Mouse (Mus musculus): ENCODE data around the gene Cryl1. TPM values are rescaled to one million over a fixed set of nuclear protein-coding genes. Genes with fewer than 3 reads are reported as not detected.
A peak's percentile ranks its signal among the peaks of the same experiment; 100 is the strongest.

The Cryl1 gene
- polyA plus RNA-seq, 1 experiment from 2014 or later = 9.2 TPM

DNA sequence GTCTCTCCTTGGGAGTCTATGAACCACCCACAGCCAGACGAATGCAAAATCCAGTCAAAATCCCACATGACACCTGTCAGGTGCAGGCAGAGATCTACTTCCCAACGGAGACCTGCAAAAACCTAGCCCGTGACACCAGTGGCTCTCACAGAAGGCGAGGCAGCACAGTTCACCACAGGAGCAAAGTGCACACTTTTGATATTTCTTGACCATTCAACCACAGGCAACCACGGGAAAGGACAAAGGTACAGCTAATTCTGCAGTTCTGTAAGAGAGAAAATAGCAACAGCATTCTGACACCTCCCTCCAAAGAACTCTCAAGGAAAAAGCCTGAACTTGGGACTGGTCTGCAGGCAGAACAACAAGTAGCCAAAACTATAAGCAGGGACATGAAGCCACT lies 1.1 kb downstream of the Cryl1 start:
- ATAC-seq (replicated peaks) = no peak
- WGBS = 88% methylated on average over 5 of the region's 5 CpGs
- H3K27ac ChIP-seq = no peak overlapping the region

DNA sequence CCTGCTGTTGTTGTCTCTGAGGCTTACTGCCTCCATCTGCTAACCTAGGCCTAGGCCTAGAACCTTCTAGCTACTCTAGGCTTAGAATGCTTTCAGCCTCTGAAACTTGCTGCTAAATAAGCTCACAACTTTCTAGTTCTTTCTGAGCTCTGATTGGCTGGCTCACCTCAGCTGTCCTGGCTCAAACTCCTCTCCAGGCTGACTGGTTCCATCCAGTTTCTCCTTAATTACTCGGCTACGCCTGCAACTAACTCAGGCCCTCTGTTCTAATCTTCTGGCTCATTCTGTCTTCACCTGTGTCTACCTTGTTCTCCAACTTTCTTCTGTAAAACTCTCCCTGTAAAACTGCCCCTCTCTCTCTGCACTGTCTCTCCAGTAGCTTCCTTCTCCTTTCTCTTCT lies 2.9 kb downstream of the Cryl1 start:
- no peak for ATAC-seq (replicated peaks)
- Histone ChIP-seq H3K9me3 (no peaks in the 10 kb centered on the region), H3K27ac (no peak overlapping the region)

More for the DNA sequence above, 1.1 kb downstream of the Cryl1 start:
- H3K9ac ChIP-seq = no peak overlapping the region
- H3K4me1 ChIP-seq = peaks cover 7% of the 10 kb centered on the region
- H3K9me3 ChIP-seq = no peaks in the 10 kb centered on the region
- no peaks in the 10 kb centered on the region for H3K36me3 ChIP-seq (replicated peaks)
- no peak overlapping the region for H3K4me3 ChIP-seq
- no peak overlapping the region for H3K4me2 ChIP-seq
- H3K27me3 ChIP-seq (replicated peaks) = no peaks in the 10 kb centered on the region

DNA sequence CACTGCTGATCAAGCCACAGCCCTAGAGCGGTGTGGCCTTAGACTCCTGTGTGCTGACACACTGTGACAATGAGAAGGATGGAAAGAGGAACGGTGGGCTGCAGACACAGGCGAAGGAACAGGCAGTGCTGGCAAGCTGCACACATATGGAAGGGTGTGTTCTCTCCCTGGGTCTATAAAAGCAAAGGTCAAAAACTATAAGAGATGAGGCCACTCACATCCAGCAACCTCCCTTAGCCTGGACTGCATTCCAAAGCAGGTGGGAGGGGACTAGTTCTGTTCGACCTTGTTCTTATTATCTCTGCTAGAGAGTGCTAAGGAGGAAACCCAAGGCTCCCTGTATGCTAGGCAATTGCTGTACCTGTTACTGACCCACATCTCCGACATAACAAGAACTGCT lies 6.1 kb downstream of the Cryl1 start:
- Histone ChIP-seq H3K27me3 (replicated peaks) (no peaks in the 10 kb centered on the region), H3K27ac (no peak overlapping the region), H3K4me1 (no peaks in the 10 kb centered on the region), H3K4me3 (no peak overlapping the region), H3K36me3 (replicated peaks) (no peaks in the 10 kb centered on the region), H3K9ac (no peak overlapping the region), H3K9me3 (no peaks in the 10 kb centered on the region), H3K4me2 (no peak overlapping the region)
- WGBS = 77% methylated on average over 5 of the region's 5 CpGs
- ATAC-seq (replicated peaks) = no peak

More for the DNA sequence above, 2.9 kb downstream of the Cryl1 start:
- Histone ChIP-seq H3K4me2 (no peak overlapping the region), H3K27me3 (replicated peaks) (no peaks in the 10 kb centered on the region), H3K4me1 (peaks cover 7% of the 10 kb centered on the region), H3K9ac (no peak overlapping the region), H3K36me3 (replicated peaks) (no peaks in the 10 kb centered on the region), H3K4me3 (no peak overlapping the region)
- 91% methylated on average over 2 of the region's 2 CpGs for WGBS

DNA sequence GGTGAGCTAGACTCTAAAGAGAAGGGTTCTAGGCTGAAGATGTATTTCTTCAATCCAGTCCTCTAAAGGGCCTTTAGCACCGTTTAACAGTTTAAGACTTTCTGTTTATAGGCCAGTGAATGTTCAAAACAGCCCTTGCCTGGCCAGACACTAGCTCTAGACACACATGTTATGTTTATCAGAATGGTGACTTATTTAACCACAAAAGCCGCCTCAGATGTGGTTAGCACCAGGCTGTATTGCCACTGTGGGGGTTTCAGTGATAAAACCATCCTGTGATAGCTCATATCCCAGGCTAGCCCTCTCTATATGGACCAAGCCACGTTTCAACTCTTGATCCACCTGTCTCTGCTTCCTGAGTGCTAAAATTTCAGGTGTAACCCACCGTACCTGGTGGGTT lies 6.7 kb downstream of the Cryl1 start:
- H3K4me1 ChIP-seq = no peaks in the 10 kb centered on the region
- no peaks in the 10 kb centered on the region for H3K9me3 ChIP-seq
- ATAC-seq (replicated peaks) = no peak
- no peak overlapping the region for H3K27ac ChIP-seq
- no peak overlapping the region for H3K4me3 ChIP-seq
- 79% methylated on average over 4 of the region's 4 CpGs for WGBS
- H3K9ac ChIP-seq = no peak overlapping the region
- no peaks in the 10 kb centered on the region for H3K36me3 ChIP-seq (replicated peaks)
- H3K27me3 ChIP-seq (replicated peaks) = no peaks in the 10 kb centered on the region
- H3K4me2 ChIP-seq = no peak overlapping the region

DNA sequence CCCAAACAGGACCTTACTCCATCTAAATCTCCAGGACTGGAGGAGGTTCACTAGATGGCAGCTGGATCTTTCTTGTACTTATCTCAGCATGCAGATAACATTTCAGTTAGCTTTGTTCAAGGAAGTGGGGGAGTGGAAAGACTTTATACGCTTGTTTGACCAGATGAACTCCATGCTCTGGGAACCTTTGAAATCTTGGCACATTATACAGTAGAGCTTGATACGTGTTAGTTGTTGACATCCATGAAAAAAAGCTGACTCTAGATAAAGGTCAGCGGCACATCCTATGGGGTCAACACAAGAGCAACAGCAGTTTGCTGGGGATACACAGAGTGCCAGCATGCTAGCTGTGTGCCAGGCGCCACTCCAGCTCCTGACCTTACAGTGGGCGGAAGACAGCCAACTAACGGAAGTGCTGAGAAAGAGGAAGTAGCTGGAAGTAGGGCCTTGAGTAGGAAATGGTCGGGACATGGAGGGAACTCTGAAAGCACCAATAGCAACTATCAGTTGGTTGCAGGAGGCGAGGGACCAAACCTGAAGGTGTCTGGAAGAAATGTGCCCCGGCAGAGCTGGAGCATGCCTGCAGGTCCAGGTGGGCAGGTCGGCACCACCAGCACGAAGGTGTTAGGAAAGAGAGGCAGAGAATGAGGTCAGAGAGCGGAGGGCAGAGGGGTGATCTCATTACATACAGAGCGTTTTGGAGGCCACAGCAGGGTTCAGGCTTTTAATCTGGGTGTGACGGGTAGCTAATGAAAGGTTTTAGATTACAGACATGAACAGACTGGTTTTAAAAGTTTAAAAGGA lies 11.4 kb downstream of the Cryl1 start:
- Histone ChIP-seq H3K36me3 (replicated peaks) (no peaks in the 10 kb centered on the region), H3K4me1 (no peaks in the 10 kb centered on the region), H3K9ac (no peak overlapping the region), H3K27ac (no peak overlapping the region), H3K27me3 (replicated peaks) (no peaks in the 10 kb centered on the region), H3K4me2 (no peak overlapping the region), H3K9me3 (no peaks in the 10 kb centered on the region), H3K4me3 (no peak overlapping the region)
- WGBS = 74% methylated on average over 14 of the region's 14 CpGs
- ATAC-seq (replicated peaks) = no peak

DNA sequence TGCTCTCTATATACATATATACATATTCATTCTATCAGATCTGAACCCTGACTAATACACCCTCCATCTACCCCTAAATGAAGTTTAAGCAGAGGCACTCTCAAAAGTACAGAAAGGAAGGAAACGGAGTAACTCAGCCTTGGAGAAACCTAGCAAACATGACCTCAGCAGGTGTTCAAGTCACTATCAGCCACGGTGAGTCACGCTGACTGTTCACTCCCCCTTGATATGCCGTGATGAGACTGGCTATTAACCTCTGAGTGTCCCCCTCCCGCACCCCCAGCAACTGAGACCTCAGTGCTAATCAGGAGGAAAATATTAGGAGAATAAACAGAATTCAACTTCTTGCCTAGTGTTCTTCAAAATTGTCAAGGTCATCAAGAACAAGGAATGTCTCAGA lies 12.7 kb downstream of the Cryl1 start:
- Histone ChIP-seq H3K36me3 (replicated peaks) (no peaks in the 10 kb centered on the region), H3K4me1 (no peaks in the 10 kb centered on the region), H3K9ac (no peak overlapping the region), H3K4me3 (no peak overlapping the region), H3K9me3 (no peaks in the 10 kb centered on the region), H3K27ac (no peak overlapping the region), H3K4me2 (no peak overlapping the region), H3K27me3 (replicated peaks) (no peaks in the 10 kb centered on the region)
- 88% methylated on average over 5 of the region's 5 CpGs for WGBS
- no peak for ATAC-seq (replicated peaks)

DNA sequence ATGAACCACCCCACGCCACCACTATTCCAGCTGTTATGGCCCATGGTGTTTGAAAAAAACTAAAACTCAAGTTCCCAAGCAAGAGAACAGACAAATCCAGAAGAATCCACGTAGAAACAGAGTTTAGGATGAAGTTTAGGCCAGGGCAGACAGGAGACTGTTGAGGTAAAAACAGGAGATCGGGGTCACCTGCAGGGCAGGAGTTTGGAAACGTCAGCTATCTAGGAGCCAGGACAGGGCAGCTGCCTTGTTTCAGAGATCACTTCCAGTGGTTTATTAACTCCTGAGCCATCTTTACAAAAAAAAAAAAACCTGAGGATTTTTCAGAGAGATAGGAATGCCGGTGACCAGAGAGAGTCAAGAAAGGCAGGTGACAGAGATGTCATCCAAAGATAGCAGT lies 20.8 kb downstream of the Cryl1 start:
- Histone ChIP-seq H3K9ac (no peak overlapping the region), H3K4me3 (no peak overlapping the region), H3K4me2 (no peak overlapping the region), H3K9me3 (no peaks in the 10 kb centered on the region), H3K27me3 (replicated peaks) (no peaks in the 10 kb centered on the region), H3K4me1 (no peaks in the 10 kb centered on the region), H3K36me3 (replicated peaks) (no peaks in the 10 kb centered on the region), H3K27ac (no peak overlapping the region)
- no peak for ATAC-seq (replicated peaks)
- WGBS = 78% methylated on average over 5 of the region's 5 CpGs

DNA sequence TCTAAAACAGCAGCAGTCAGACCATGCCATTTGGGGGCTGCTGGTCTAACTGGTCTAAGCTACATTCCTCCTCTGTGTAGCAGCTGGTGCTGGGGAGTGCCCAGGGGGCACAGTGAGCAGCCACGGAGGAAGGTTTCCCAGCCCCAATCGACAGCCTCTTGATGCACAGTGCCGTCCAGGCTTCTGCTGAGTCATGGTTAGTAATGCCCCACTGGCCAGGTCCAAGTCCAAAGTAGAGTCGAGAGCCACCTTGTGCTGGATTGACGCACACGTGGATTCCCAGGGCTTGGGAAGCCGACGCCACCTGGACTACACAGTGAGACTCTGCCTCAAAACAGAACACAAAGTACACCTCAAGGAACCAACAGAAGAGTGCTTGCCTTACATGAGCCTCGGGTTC lies 21.4 kb downstream of the Cryl1 start:
- no peaks in the 10 kb centered on the region for H3K27me3 ChIP-seq (replicated peaks)
- H3K27ac ChIP-seq = no peak overlapping the region
- no peak for ATAC-seq (replicated peaks)
- no peak overlapping the region for H3K9ac ChIP-seq
- H3K4me2 ChIP-seq = no peak overlapping the region
- 80% methylated on average over 9 of the region's 9 CpGs for WGBS
- no peak overlapping the region for H3K4me3 ChIP-seq
- no peaks in the 10 kb centered on the region for H3K4me1 ChIP-seq
- H3K9me3 ChIP-seq = no peaks in the 10 kb centered on the region
- H3K36me3 ChIP-seq (replicated peaks) = no peaks in the 10 kb centered on the region

DNA sequence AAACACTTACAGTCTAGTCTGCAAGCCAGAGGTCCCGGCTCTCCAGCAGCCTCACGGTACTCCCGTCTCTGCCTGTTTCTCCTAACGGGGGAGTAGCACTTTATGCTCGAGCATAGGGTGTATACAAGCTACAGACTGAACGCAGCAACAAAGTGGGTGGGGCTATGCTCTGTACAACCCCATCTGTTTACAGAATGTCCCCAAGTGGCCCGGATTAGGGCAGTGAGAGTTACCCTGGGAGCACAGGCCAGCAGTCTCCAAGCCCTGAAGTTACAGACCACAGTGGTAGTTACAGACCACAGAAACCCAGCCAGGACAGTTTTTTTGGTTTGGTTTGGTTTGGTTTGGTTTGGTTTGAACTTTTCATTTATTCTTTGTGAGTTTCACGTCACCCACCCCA lies 22.3 kb downstream of the Cryl1 start:
- Histone ChIP-seq H3K27ac (no peak overlapping the region), H3K4me3 (no peak overlapping the region), H3K4me1 (no peaks in the 10 kb centered on the region), H3K9me3 (no peaks in the 10 kb centered on the region), H3K27me3 (replicated peaks) (no peaks in the 10 kb centered on the region), H3K4me2 (no peak overlapping the region), H3K36me3 (replicated peaks) (no peaks in the 10 kb centered on the region), H3K9ac (no peak overlapping the region)
- WGBS = 85% methylated on average over 8 of the region's 8 CpGs
- ATAC-seq (replicated peaks) = no peak

DNA sequence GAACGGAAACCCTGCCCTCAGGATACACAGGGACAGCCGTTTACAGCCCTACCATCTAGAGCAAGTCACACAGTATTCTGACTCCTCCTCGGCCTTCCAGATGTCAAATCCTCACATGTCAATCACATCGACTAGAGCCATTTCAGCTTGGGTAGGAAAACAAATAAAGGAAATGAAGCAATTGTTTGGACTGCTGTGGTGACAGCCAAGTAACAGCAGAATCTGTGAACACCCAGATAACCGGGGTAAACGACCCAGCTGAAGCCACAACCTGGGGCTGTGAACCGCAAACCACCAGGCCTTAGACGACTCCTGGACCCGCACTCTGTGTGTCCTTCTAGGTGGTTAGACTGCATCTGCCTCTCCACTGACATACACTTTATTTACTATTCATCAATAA lies 23.1 kb downstream of the Cryl1 start:
- H3K4me2 ChIP-seq = no peak overlapping the region
- no peak overlapping the region for H3K27ac ChIP-seq
- H3K4me3 ChIP-seq = no peak overlapping the region
- no peaks in the 10 kb centered on the region for H3K36me3 ChIP-seq (replicated peaks)
- no peak overlapping the region for H3K9ac ChIP-seq
- H3K27me3 ChIP-seq (replicated peaks) = no peaks in the 10 kb centered on the region
- H3K4me1 ChIP-seq = no peaks in the 10 kb centered on the region
- H3K9me3 ChIP-seq = no peaks in the 10 kb centered on the region
- 90% methylated on average over 9 of the region's 9 CpGs for WGBS
- no peak for ATAC-seq (replicated peaks)

DNA sequence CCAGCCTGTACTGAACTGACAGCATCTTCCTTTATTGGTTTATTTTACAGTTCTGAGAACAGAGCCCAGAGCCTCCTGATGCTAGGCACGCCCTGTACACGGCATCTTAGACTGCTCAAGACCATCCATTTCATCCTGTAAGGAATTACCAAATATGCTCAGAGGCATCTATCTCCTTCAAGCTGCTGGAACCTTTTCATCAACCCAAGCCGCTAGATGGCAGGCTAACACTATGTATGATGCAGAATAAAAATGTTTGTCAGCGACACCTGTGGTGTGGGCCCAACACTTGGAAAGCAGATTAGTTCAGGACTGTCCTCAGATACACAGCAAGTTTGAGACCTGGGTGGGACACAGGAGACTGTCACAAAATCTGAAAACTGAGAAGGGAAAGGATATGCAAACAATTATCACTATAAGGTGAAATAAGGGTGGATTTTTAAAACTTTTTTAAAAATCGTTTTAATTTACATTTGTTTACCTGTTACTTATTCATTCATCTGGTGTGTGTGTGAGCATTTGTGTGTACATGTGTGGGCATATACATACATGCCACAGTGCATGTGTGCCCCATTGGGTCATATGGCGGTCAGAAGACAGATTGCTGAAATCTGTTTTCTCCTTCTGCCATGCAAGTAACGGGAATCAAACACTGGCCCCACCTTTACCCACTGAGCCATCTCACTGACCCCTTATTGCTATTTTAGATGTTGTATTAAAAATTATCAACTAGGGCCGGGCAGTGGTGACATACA lies 25.8 kb downstream of the Cryl1 start:
- 51% methylated on average over 8 of the region's 8 CpGs for WGBS
- no peak overlapping the region for H3K27ac ChIP-seq
- ATAC-seq (replicated peaks) = peak; percentile 81
- no peaks in the 10 kb centered on the region for H3K27me3 ChIP-seq (replicated peaks)
- H3K4me3 ChIP-seq = no peak overlapping the region
- no peaks in the 10 kb centered on the region for H3K36me3 ChIP-seq (replicated peaks)
- H3K9ac ChIP-seq = no peak overlapping the region
- no peak overlapping the region for H3K4me2 ChIP-seq
- no peaks in the 10 kb centered on the region for H3K9me3 ChIP-seq
- no peaks in the 10 kb centered on the region for H3K4me1 ChIP-seq

DNA sequence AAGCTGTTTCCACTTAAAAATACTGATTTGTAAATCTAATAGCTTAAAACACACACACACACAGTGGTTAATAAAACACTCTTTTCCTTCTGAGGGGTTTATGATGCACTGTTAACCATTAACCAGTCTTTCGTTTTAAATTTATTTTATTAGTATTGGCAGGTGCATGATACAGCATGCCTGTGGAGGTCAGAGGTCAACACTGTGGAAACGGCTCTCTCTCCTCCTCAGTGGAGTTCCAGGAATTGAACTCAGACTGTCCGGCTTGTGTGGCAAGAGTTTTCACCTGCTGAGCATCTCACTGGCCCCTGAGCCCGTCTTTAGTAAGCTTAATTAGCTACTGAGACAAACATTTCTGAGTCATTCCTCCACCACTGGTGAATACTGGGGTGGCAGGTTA lies 31.0 kb downstream of the Cryl1 start:
- no peak overlapping the region for H3K9ac ChIP-seq
- H3K27me3 ChIP-seq (replicated peaks) = no peaks in the 10 kb centered on the region
- no peak overlapping the region for H3K27ac ChIP-seq
- no peaks in the 10 kb centered on the region for H3K9me3 ChIP-seq
- 59% methylated on average over 4 of the region's 4 CpGs for WGBS
- H3K4me3 ChIP-seq = no peak overlapping the region
- no peak overlapping the region for H3K4me2 ChIP-seq
- no peak for ATAC-seq (replicated peaks)
- no peaks in the 10 kb centered on the region for H3K4me1 ChIP-seq
- no peaks in the 10 kb centered on the region for H3K36me3 ChIP-seq (replicated peaks)

DNA sequence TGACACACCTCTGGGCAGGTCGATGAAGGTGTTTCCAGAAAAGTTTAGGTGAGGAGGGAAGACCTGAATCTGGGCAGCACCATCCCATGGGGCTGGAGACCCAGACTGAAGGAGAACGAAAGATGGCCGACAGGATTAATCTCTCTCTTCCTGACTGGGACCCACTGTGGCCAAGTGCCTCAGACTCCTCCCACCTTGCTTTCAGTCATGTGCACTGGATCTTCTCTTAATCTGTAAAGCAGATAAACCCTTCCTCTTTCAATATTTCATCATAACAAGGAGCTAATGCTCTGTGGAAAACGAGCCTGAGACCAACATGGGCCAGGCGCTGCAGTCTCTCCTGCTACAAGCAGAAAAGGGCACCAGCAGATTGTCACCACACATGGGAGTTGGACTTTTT lies 31.6 kb downstream of the Cryl1 start:
- Histone ChIP-seq H3K27me3 (replicated peaks) (no peaks in the 10 kb centered on the region), H3K9ac (no peak overlapping the region), H3K4me1 (no peaks in the 10 kb centered on the region), H3K9me3 (no peaks in the 10 kb centered on the region), H3K27ac (no peak overlapping the region), H3K4me3 (no peak overlapping the region), H3K4me2 (no peak overlapping the region), H3K36me3 (replicated peaks) (no peaks in the 10 kb centered on the region)
- 77% methylated on average over 5 of the region's 5 CpGs for WGBS
- ATAC-seq (replicated peaks) = no peak
